Mouse (Mus musculus) midbrain, embryonic 10.5 days (tissue): ENCODE measurements at regions not wholly inside any gene's neighbourhood (a gene's known extent, or its start where the extent isn't known, plus 50 kb on each side); places are given as distances from the start of the nearest gene placed in this dataset.

Experiments used
- DNase-seq: peaks from one replicate; pipeline ENCODE4 v3.0.0-alpha.2; 2017; ENCODE audit warnings: low spot score
- H3K27ac ChIP-seq: fragments of 300-500 bp; sonication (generic); replicated peaks from 2 replicates; pipeline ENCODE4 v1.5.1; 2016; ENCODE audit warnings: mild to moderate bottlenecking
- H3K27me3 ChIP-seq: fragments of 300-500 bp; sonication (generic); 2 replicates; pipeline ENCODE4 v1.6.1; 2016; ENCODE audit warnings: low read depth, mild to moderate bottlenecking; ENCODE audit not compliant: poor library complexity, severe bottlenecking
- H3K36me3 ChIP-seq: fragments of 300-500 bp; sonication (generic); 2 replicates; pipeline ENCODE4 v1.6.1; 2016; ENCODE audit warnings: mild to moderate bottlenecking, moderate library complexity
- H3K4me1 ChIP-seq: fragments of 300-500 bp; sonication (generic); 2 replicates; pipeline ENCODE4 v1.6.1; 2016
- H3K4me3 ChIP-seq: fragments of 300-500 bp; sonication (generic); 2 replicates; pipeline ENCODE4 v1.5.1; 2016; ENCODE audit warnings: mild to moderate bottlenecking, moderate library complexity
- H3K9me3 ChIP-seq: fragments of 300-500 bp; sonication (generic); replicated peaks from 2 replicates; pipeline ENCODE4 v1.6.1; 2016; ENCODE audit warnings: mild to moderate bottlenecking
- WGBS: fragments of 180-500 bp; shearing (Covaris S2); methylation state at CpG from one replicate; pipeline ENCODE4 v1.1.7; 2016; 5-methylcytosine and 5-hydroxymethylcytosine counted together

- Histone ChIP-seq H3K27me3 (no peaks in the 10 kb centered on the region), H3K4me1 (no peaks in the 10 kb centered on the region), H3K36me3 (no peaks in the 10 kb centered on the region), H3K4me3 (no peak overlapping the region), H3K9me3 (no peaks in the 10 kb centered on the region), H3K27ac (no peak overlapping the region)
- DNase-seq = no peak
- WGBS = 70% methylated on average over 5 of the region's 5 CpGs
Observed at GRCm38 (mm10) chr12:35710323-35710722, 175.5 kb upstream of the Ahr start.

- 84% methylated on average over 2 of the region's 2 CpGs for WGBS
- DNase-seq = no peak
- Histone ChIP-seq H3K9me3 (no peaks in the 10 kb centered on the region), H3K27ac (no peak overlapping the region), H3K4me3 (no peak overlapping the region), H3K4me1 (no peaks in the 10 kb centered on the region), H3K36me3 (no peaks in the 10 kb centered on the region), H3K27me3 (no peaks in the 10 kb centered on the region)
Observed at GRCm38 (mm10) chr12:35703479-35703878, 168.6 kb upstream of the Ahr start.

- WGBS = 86% methylated on average over 7 of the region's 7 CpGs
Observed at GRCm38 (mm10) chr12:35702674-35703073, 167.8 kb upstream of the Ahr start.

GRCm38 (mm10) chr12:35694253-35694652 lies 159.4 kb upstream of the Ahr start:
- Histone ChIP-seq H3K4me3 (no peak overlapping the region), H3K36me3 (no peaks in the 10 kb centered on the region), H3K27me3 (no peaks in the 10 kb centered on the region), H3K27ac (no peak overlapping the region), H3K4me1 (no peaks in the 10 kb centered on the region), H3K9me3 (no peaks in the 10 kb centered on the region)
- 84% methylated on average over 3 of the region's 3 CpGs for WGBS
- no peak for DNase-seq

More at GRCm38 (mm10) chr12:35702674-35703073, 167.8 kb upstream of the Ahr start:
- no peaks in the 10 kb centered on the region for H3K27me3 ChIP-seq
- DNase-seq = no peak
- no peaks in the 10 kb centered on the region for H3K4me1 ChIP-seq
- H3K9me3 ChIP-seq = no peaks in the 10 kb centered on the region
- no peak overlapping the region for H3K4me3 ChIP-seq
- no peaks in the 10 kb centered on the region for H3K36me3 ChIP-seq
- H3K27ac ChIP-seq = no peak overlapping the region

- H3K4me1 ChIP-seq = no peaks in the 10 kb centered on the region
- DNase-seq = no peak
- H3K4me3 ChIP-seq = no peak overlapping the region
- no peaks in the 10 kb centered on the region for H3K27me3 ChIP-seq
- no peaks in the 10 kb centered on the region for H3K9me3 ChIP-seq
- no peak overlapping the region for H3K27ac ChIP-seq
- 88% methylated on average over 3 of the region's 3 CpGs for whole genome bisulfite sequencing
- H3K36me3 ChIP-seq = no peaks in the 10 kb centered on the region
Observed at GRCm38 (mm10) chr12:35690914-35691313, 156.1 kb upstream of the Ahr start.

- H3K27ac ChIP-seq = no peak overlapping the region
- DNase-seq = no peak
- H3K27me3 ChIP-seq = no peaks in the 10 kb centered on the region
- H3K4me1 ChIP-seq = no peaks in the 10 kb centered on the region
- WGBS = 88% methylated on average over 2 of the region's 2 CpGs
- H3K9me3 ChIP-seq = no peaks in the 10 kb centered on the region
- H3K4me3 ChIP-seq = no peak overlapping the region
- no peaks in the 10 kb centered on the region for H3K36me3 ChIP-seq
Observed at GRCm38 (mm10) chr12:35686231-35686630, 151.4 kb upstream of the Ahr start.

GRCm38 (mm10) chr12:35685189-35685588 lies 150.4 kb upstream of the Ahr start:
- 70% methylated on average over 3 of the region's 3 CpGs for WGBS

GRCm38 (mm10) chr12:35681864-35682449 lies 147.1 kb upstream of the Ahr start:
- Histone ChIP-seq H3K27me3 (no peaks in the 10 kb centered on the region), H3K4me1 (no peaks in the 10 kb centered on the region), H3K4me3 (no peak overlapping the region), H3K9me3 (no peaks in the 10 kb centered on the region), H3K36me3 (no peaks in the 10 kb centered on the region), H3K27ac (no peak overlapping the region)
- no peak for DNase-seq

More at GRCm38 (mm10) chr12:35685189-35685588, 150.4 kb upstream of the Ahr start:
- Histone ChIP-seq H3K9me3 (no peaks in the 10 kb centered on the region), H3K27me3 (no peaks in the 10 kb centered on the region), H3K27ac (no peak overlapping the region), H3K4me3 (no peak overlapping the region), H3K4me1 (no peaks in the 10 kb centered on the region), H3K36me3 (no peaks in the 10 kb centered on the region)
- no peak for DNase-seq

- Histone ChIP-seq H3K27me3 (no peaks in the 10 kb centered on the region), H3K36me3 (no peaks in the 10 kb centered on the region), H3K4me3 (no peak overlapping the region), H3K9me3 (no peaks in the 10 kb centered on the region), H3K27ac (no peak overlapping the region), H3K4me1 (no peaks in the 10 kb centered on the region)
- no peak for DNase-seq
- 79% methylated on average over 4 of the region's 4 CpGs for WGBS
Observed at GRCm38 (mm10) chr12:35679903-35680302, 145.1 kb upstream of the Ahr start.

- WGBS = 84% methylated on average over 2 of the region's 2 CpGs
- Histone ChIP-seq H3K9me3 (no peaks in the 10 kb centered on the region), H3K27me3 (no peaks in the 10 kb centered on the region), H3K4me1 (no peaks in the 10 kb centered on the region), H3K27ac (no peak overlapping the region), H3K4me3 (no peak overlapping the region), H3K36me3 (no peaks in the 10 kb centered on the region)
- DNase-seq = no peak
Observed at GRCm38 (mm10) chr12:35679025-35679424, 144.2 kb upstream of the Ahr start.

GRCm38 (mm10) chr12:35674487-35674886 lies 139.6 kb upstream of the Ahr start:
- H3K4me1 ChIP-seq = no peaks in the 10 kb centered on the region
- no peak overlapping the region for H3K4me3 ChIP-seq
- DNase-seq = peak; percentile 12
- H3K36me3 ChIP-seq = no peaks in the 10 kb centered on the region
- 47% methylated on average over 6 of the region's 6 CpGs for WGBS
- H3K27me3 ChIP-seq = no peaks in the 10 kb centered on the region
- no peaks in the 10 kb centered on the region for H3K9me3 ChIP-seq
- no peak overlapping the region for H3K27ac ChIP-seq

GRCm38 (mm10) chr12:35670980-35671379 lies 136.1 kb upstream of the Ahr start:
- H3K4me3 ChIP-seq = no peak overlapping the region
- no peaks in the 10 kb centered on the region for H3K4me1 ChIP-seq
- no peak for DNase-seq
- H3K9me3 ChIP-seq = no peaks in the 10 kb centered on the region
- 91% methylated on average over 4 of the region's 4 CpGs for whole genome bisulfite sequencing
- H3K27me3 ChIP-seq = no peaks in the 10 kb centered on the region
- H3K27ac ChIP-seq = no peak overlapping the region
- no peaks in the 10 kb centered on the region for H3K36me3 ChIP-seq

- Histone ChIP-seq H3K9me3 (no peaks in the 10 kb centered on the region), H3K4me3 (no peak overlapping the region), H3K27ac (no peak overlapping the region), H3K4me1 (no peaks in the 10 kb centered on the region), H3K27me3 (no peaks in the 10 kb centered on the region), H3K36me3 (no peaks in the 10 kb centered on the region)
- DNase-seq = no peak
- WGBS = 94% methylated on average over 1 of the region's 1 CpGs
Observed at GRCm38 (mm10) chr12:35668716-35669115, 133.9 kb upstream of the Ahr start.

- no peak overlapping the region for H3K27ac ChIP-seq
- H3K27me3 ChIP-seq = no peaks in the 10 kb centered on the region
- H3K36me3 ChIP-seq = no peaks in the 10 kb centered on the region
- DNase-seq = no peak
- H3K4me1 ChIP-seq = no peaks in the 10 kb centered on the region
- H3K4me3 ChIP-seq = no peak overlapping the region
- 98% methylated on average over 3 of the region's 3 CpGs for WGBS
- no peaks in the 10 kb centered on the region for H3K9me3 ChIP-seq
Observed at GRCm38 (mm10) chr12:35667705-35668104, 132.9 kb upstream of the Ahr start.
